Mouse (Mus musculus) heart, postnatal 10 days (tissue): Measurements from ENCODE around the gene Elavl2. TPM values are rescaled to one million over a fixed set of nuclear protein-coding genes. Genes with fewer than 3 reads are reported as not detected.

Source experiments
- DNase-seq, 2 experiments: peaks; one replicate each; pipeline ENCODE4 v3.0.0; 2021
- intact Hi-C: fragments of 180-260 bp; cut with DNase I; formaldehyde crosslinking; loops from one replicate; pipeline ENCODE4 v1.15.1; 2025
- total RNA-seq, 2 experiments: library from RNA; stranded (reverse); gene quantifications; 2 replicates each; pipeline ENCODE4 v1.2.3; 2021

The Elavl2 gene
- 1 to 10 TPM; 1.2 to 2.9 TPM for total RNA-seq

GRCm38 (mm10) chr4:91400423-91400822 is at the start of gene Elavl2:
TSS of gene Elavl2 (minus strand) at chr4:91400785.
- DNase-seq, result no peak
- intact Hi-C loops, result no loop called here

- intact Hi-C loops, result no loop called here
- DNase-seq, result no peak
Observed at GRCm38 (mm10) chr4:91447887-91448286, 47.3 kb upstream of the Elavl2 start.

DNA sequence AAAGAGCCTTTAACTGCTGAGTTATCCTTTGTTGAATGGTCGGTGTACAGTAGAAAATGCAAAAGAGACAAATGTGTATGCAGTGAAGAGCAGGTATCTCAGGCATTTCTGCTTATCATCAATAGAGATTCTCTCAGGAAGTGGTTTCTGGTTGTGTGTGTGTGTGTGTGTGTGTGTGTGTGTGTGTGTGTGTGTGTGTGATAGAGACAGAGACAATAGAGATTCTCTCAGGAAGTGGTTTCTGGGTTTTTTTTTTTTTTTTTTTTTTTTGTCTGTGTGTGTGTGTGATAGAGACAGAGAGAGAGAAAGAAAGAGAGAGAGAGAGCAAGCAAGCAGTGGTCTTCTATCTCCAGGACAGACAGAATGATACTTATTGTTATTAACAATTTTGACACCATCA is 15.0 kb upstream of the Elavl2 start:
- intact Hi-C loops, result no loop called here
- no peak for DNase-seq

GRCm38 (mm10) chr4:91405047-91405446 is 4.5 kb upstream of the Elavl2 start:
- intact Hi-C loops, result no loop called here
- DNase-seq, result no peak

DNA sequence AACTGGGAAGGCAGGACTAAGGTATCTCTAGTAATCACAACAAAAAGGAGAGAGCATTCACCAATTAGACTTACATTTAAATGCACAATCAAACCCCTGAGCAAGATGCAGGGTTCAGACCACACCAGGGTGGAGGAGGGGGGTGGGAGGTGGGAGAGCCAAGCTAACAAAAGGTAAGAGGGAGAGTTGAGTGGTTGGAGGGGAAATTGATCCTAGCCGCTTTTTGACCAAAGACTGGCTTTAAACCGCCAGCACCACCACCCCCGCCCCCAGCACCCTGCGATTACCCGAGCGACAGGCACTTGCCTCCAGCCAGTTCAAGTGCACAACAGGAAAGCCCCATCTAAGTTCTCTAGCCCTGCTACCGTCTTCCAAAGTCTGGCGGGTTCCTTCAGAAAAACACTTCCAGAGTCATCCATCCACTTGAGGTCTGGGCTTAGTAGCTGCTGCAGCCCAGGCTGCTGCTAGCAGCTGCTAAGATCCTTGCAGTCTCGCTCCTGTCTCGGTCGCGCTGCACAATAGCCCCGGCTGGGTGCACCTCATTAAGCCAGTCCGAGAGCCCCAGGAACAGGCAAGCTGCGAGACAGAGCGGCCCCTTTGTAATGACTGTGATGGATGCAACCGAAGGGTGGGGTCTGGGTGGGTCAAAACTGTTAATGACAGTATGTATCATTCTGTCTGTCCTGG is 932 bp downstream of the Elavl2 start:
- no peak for DNase-seq
- intact Hi-C loops, result no loop called here

DNA sequence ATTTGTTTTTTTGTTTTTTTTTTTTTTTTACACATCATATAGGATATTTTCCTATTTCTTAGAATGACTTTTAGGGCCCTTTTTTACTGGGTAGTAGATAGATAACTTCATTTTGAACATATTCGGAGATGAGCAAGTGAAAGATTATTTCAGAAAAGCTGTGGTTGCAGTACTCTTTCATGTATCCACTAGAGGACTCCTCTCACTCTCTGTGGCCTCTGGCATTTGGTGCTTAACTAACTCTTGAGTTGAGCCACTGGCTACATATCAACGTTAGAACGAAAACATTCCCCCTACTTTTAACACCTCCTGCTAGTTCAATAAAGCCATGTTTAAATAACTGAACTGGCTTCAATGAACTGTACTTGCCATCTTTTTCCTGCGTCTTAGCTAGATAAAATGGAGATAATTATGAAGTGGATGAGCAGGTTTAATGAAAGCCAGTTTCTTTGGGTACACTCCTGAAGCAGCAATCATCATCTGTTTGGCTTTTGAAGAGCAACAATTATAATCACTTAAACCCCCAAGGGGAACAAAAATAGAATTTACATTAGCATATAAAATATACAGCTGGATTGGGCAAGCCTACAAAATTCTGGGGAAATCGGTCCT is 8.5 kb downstream of the Elavl2 start:
- intact Hi-C loops, result no loop called here
- no peak for DNase-seq

- intact Hi-C loops, result no loop called here
- no peak for DNase-seq
Observed at GRCm38 (mm10) chr4:91387701-91388100, 12.9 kb downstream of the Elavl2 start.

GRCm38 (mm10) chr4:91381201-91381627 is 19.4 kb downstream of the Elavl2 start:
- no peak for DNase-seq
- intact Hi-C loops, result no loop called here

- intact Hi-C loops, result no loop called here
- DNase-seq, result no peak
Observed at GRCm38 (mm10) chr4:91380341-91381117, 20.1 kb downstream of the Elavl2 start.

DNA sequence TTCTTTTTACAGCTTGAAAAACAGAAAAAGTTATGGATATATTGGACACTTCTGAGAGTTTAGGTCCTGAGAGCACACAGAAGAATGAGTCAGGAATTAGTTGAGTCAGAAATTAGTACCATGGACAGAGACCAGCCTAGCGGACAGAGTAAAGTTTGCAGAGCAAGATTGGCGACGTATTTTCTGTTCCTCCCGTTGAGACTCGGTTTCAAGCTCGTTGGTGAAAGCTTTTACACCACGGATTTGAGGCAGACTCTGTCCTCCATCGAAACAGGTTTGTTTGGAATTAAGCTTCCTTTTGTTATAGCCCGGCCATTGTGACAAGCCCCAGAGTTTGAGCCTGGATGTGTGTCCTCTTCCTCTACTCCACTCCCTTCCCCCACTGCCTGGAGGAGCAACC is 21.0 kb downstream of the Elavl2 start:
- intact Hi-C loops, result loop anchor here (10.0 kb wide), 1 partner anchor 245 kb away; no protein-coding TSS in a partner anchor
- peak in 1 of 2 experiments; percentile 34 for DNase-seq

- DNase-seq, result peak; percentile 88 to 93
- intact Hi-C loops, result loop anchor here (10.0 kb wide), 1 partner anchor 242 kb away; no protein-coding TSS in a partner anchor
Observed at GRCm38 (mm10) chr4:91376317-91376910, 24.2 kb downstream of the Elavl2 start.

- intact Hi-C loops, result loop anchor here (10.0 kb wide), 1 partner anchor 241 kb away; no protein-coding TSS in a partner anchor
- no peak for DNase-seq
Observed at GRCm38 (mm10) chr4:91375372-91375687, 25.3 kb downstream of the Elavl2 start.

DNA sequence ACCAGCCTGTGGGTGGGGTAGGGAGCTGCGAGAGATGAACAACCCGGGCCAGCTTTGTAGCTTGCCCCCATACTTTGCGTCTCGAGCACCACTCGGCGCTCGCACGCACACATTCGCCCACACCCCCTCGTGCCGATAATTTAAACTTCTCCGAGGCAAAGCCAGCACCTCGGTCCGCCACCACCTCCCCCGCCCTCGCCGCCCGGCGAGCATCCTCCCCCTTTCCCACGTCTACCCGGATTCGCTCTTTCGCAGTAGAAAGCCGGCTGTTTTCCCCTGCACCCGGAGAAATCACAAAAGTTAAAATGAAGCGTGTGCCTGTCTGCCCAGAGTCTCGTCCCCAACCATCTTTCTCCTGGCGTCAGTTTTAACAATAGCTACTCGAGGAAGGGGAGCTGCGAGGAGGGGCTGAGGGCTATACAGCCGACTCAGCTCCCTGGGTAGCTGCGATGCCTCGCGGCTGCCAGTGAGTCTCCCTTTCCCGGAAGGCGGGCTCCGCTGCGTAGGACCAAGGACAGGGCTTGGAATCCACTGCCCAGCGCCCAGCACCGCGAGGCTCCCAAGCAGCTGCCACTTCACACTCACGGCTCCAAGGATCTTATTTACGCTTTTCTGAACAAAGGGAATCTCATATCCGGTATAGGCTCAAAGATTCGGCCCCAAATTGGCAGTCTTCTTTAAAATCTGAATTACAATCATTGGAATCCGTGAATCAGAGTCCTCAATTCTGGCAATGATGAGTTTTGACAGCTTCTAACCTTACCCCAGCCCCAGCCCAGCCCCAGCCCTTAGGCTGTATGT is 25.8 kb downstream of the Elavl2 start:
- intact Hi-C loops, result loop anchor here (10.0 kb wide), 1 partner anchor 240 kb away; no protein-coding TSS in a partner anchor
- DNase-seq, result peak; percentile 43 to 45

- DNase-seq, result no peak
- intact Hi-C loops, result loop anchor here (10.0 kb wide), 1 partner anchor 238 kb away; no protein-coding TSS in a partner anchor
Observed at GRCm38 (mm10) chr4:91372844-91373243, 27.7 kb downstream of the Elavl2 start.

- DNase-seq, result peak in 1 of 2 experiments; percentile 35
- intact Hi-C loops, result loop anchor here (10.0 kb wide), 1 partner anchor 237 kb away; no protein-coding TSS in a partner anchor
Observed at GRCm38 (mm10) chr4:91371819-91372215, 28.8 kb downstream of the Elavl2 start.

GRCm38 (mm10) chr4:91371131-91371818 is 29.3 kb downstream of the Elavl2 start:
- DNase-seq, result no peak
- intact Hi-C loops, result loop anchor here (10.0 kb wide), 1 partner anchor 236 kb away; no protein-coding TSS in a partner anchor

- no peak for DNase-seq
- intact Hi-C loops, result no loop called here
Observed at GRCm38 (mm10) chr4:91365276-91365675, 35.3 kb downstream of the Elavl2 start.

GRCm38 (mm10) chr4:91363963-91364362 is 36.6 kb downstream of the Elavl2 start:
- DNase-seq, result no peak
- intact Hi-C loops, result no loop called here

- intact Hi-C loops, result no loop called here
- no peak for DNase-seq
Observed at GRCm38 (mm10) chr4:91362520-91362919, 38.1 kb downstream of the Elavl2 start.
